ENCODE assay signal across 12 mouse cellular contexts in the genomic region with DNA sequence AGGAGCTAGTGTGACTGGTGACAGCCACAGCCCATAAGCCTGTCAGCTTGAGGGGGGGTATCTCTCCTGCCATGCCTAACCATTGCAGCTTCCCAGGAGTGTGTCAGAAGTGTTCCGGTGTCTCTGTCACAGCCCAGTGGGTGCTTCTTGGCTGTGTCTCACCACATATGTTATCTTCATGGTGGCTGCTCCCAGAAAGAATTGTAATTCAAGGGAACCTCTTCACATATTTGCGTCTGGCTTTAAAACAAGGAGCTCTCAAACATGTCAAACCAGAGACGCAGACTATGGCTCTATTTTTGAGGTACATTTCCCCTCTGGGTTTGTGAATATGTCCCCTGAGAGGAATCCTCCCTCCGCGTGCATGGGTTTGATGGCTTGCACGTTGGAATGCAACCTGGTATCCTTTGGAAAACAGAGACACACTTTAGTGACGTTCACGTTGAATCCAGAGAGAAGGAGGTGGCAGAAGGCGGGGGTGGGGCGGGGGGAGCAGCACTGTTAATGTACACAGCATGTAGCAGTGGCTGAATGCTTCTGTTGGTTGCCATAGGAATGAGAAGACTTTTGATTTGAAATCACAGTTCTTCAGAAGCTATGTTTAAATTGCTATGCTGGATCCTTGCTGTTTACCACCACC. TPM values are rescaled to one million over a fixed set of nuclear protein-coding genes. Genes with fewer than 3 reads are reported as not detected.
DNase-seq lines count a peak whose midpoint lies in the region; ATAC-seq and TF ChIP-seq lines count a peak whose summit lies in the region.
"Had no signal": no experiment of that assay in that cellular context is flagged by ENCODE, and none has a peak within 500 bp of the region (broad histone marks: within the 10 kb centered on the region; RNA-seq: fewer than 3 reads in every experiment).

No protein-coding gene starts in this region.

- H3K4me1 ChIP-seq in neural tube, embryonic 13.5 days (replicated peaks): peaks cover 11% of the 10 kb centered on the region; the same call in 1 of the 2 replicates
- H3K4me1 ChIP-seq: limb, embryonic 12.5 days had no signal

- H3K4me2 ChIP-seq in neural tube, embryonic 13.5 days: no peak overlapping the region
- H3K4me2 ChIP-seq: limb, embryonic 12.5 days had no signal

- intact Hi-C loops in heart, postnatal 14 days (cut with DNase I): no loop called here
- intact Hi-C loops in left cerebral cortex, adult 2 months (cut with DNase I): no loop called here
- intact Hi-C loops in heart, postnatal 25 days (cut with DNase I): no loop called here

- H3K4me3 ChIP-seq in neural tube, embryonic 13.5 days: no peak overlapping the region
- peak overlapping the region; percentile 27; the same call in 1 of the 2 replicates for H3K4me3 ChIP-seq in left cerebral cortex, adult 2 months
- H3K4me3 ChIP-seq: gastrocnemius, adult 2 months; limb, embryonic 12.5 days had no signal

- 0 out of 2 replicates have a peak, but pooled peaks have one; percentile 27 for ATAC-seq in neural tube, embryonic 13.5 days (ENCODE audit: low read depth)

- H3K9ac ChIP-seq in neural tube, embryonic 13.5 days: no peak overlapping the region
- H3K9ac ChIP-seq: limb, embryonic 12.5 days had no signal

- peak; percentile 49 for DNase-seq in heart, adult 11 months
- DNase-seq in heart, postnatal 14 days: no peak
- no peak for DNase-seq in neural tube, embryonic 10.5 days (ENCODE audit: extremely low spot score, low spot score)
- DNase-seq in left cerebral cortex, adult 2 months (ENCODE audit: extremely low spot score in 1 of 2, low spot score in 2 of 2): no peak
- DNase-seq in heart, postnatal 25 days (ENCODE audit: low spot score): no peak
- DNase-seq in ovary, adult 18-20 months (ENCODE audit: low spot score): no peak
- DNase-seq in MN1 (ENCODE audit: low spot score): no peak
- DNase-seq: adrenal gland, postnatal 36 days; gastrocnemius, adult 2 months; kidney, postnatal 10 days had no signal

- TF ChIP-seq CTCF in left cerebral cortex, adult 2 months (IDR thresholded peaks at IDR 0.05): no peak

- no peaks in the 10 kb centered on the region for H3K9me3 ChIP-seq in neural tube, embryonic 13.5 days
- H3K9me3 ChIP-seq: limb, embryonic 12.5 days had no signal

- 43% methylated on average over 10 of the region's 10 CpGs for WGBS in neural tube, embryonic 13.5 days

- no peaks in the 10 kb centered on the region for H3K27me3 ChIP-seq in neural tube, embryonic 13.5 days
- H3K27me3 ChIP-seq: limb, embryonic 12.5 days had no signal

- H3K36me3 ChIP-seq in neural tube, embryonic 13.5 days: no peaks in the 10 kb centered on the region
- H3K36me3 ChIP-seq: limb, embryonic 12.5 days had no signal

- peak overlapping the region; percentile 9; the same call in 1 of the 2 replicates for H3K27ac ChIP-seq in neural tube, embryonic 13.5 days (replicated peaks)
- H3K27ac ChIP-seq in left cerebral cortex, adult 2 months: peak overlapping the region; percentile 64
- H3K27ac ChIP-seq: gastrocnemius, adult 2 months; limb, embryonic 12.5 days had no signal

RNA-seq across cellular contexts. Expression of a gene that starts 8.7 kb away (rescaled TPM):
- 1 to 10 TPM; 7.2 to 7.4 TPM for total RNA-seq in heart, postnatal 14 days (2021)
- 48.3 and 50.3 TPM in 2 replicates for polyA plus RNA-seq in neural tube, embryonic 13.5 days (2015; fragmentation: Nextera tagmentation; extraction: Ambion mirVana)
- total RNA-seq in left cerebral cortex, adult 2 months (2021): 100 to 1,000 TPM; 453 to 512 TPM
- total RNA-seq in heart, postnatal 25 days (2021): 1 to 10 TPM; 3.4 to 5.1 TPM

Comparison
In these comparisons a context has a peak if more than half of its experiments do, and no peak if none do; other contexts are left out.
1. RNA of a gene that starts 8.7 kb away (total RNA-seq): 453 to 512 TPM in left cerebral cortex, adult 2 months; 7.2 to 7.4 TPM in heart, postnatal 14 days and 3.4 to 5.1 TPM in heart, postnatal 25 days; every median in the first group is over 10 times any median in the second.